Mouse (Mus musculus) liver, embryonic 13.5 days (tissue): ENCODE results near the gene Gsdma3. TPM values are rescaled to one million over a fixed set of nuclear protein-coding genes. Genes with fewer than 3 reads are reported as not detected.

Experiments used
- ATAC-seq: fragments of 200-750 bp; cut with Nextera tagmentation; 2 replicates; pipeline ENCODE4 v1.8.0; 2017; ENCODE audit warnings: low read depth, mild to moderate bottlenecking, moderate number of reproducible peaks, moderate library complexity
- DNase-seq: peaks from one replicate; pipeline ENCODE4 v3.0.0; 2022
- H3K27ac ChIP-seq: fragments of 300-500 bp; sonication (generic); 2 replicates; pipeline ENCODE4 v1.5.1; 2015; ENCODE audit warnings: moderate library complexity, mild to moderate bottlenecking, inconsistent platforms
- H3K27me3 ChIP-seq: fragments of 300-500 bp; sonication (generic); 2 replicates; pipeline ENCODE4 v1.6.1; 2015; ENCODE audit warnings: mild to moderate bottlenecking, inconsistent platforms
- H3K36me3 ChIP-seq: fragments of 300-500 bp; sonication (generic); 2 replicates; pipeline ENCODE4 v1.6.1; 2015; ENCODE audit warnings: mild to moderate bottlenecking, inconsistent platforms
- H3K4me1 ChIP-seq: fragments of 300-500 bp; sonication (generic); replicated peaks from 2 replicates; pipeline ENCODE4 v1.6.1; 2015; ENCODE audit warnings: inconsistent platforms
- H3K4me2 ChIP-seq: fragments of 300-500 bp; sonication (generic); 2 replicates; pipeline ENCODE4 v1.6.1; 2015; ENCODE audit warnings: inconsistent platforms, mild to moderate bottlenecking, moderate library complexity
- H3K4me3 ChIP-seq: fragments of 300-500 bp; sonication (generic); replicated peaks from 2 replicates; pipeline ENCODE4 v1.5.1; 2015; ENCODE audit warnings: mild to moderate bottlenecking, inconsistent platforms
- H3K9ac ChIP-seq: fragments of 300-500 bp; sonication (generic); 2 replicates; pipeline ENCODE4 v1.6.1; 2015; ENCODE audit warnings: mild to moderate bottlenecking, inconsistent platforms
- H3K9me3 ChIP-seq: fragments of 300-500 bp; sonication (generic); replicated peaks from 2 replicates; pipeline ENCODE4 v1.6.1; 2016; ENCODE audit warnings: inconsistent platforms
- WGBS: fragments of 180-500 bp; shearing (Covaris S2); methylation state at CpG from one replicate; pipeline ENCODE4 v1.1.7; 2015; ENCODE audit not compliant: insufficient replicate concordance; 5-methylcytosine and 5-hydroxymethylcytosine counted together
- polyA plus RNA-seq: library from polyadenylated mRNA; unstranded; fragments of >200 nt; fragmentation: Nextera tagmentation; extraction: Ambion mirVana; gene quantifications from 2 replicates; pipeline ENCODE4 v1.2.1, GENCODE M21; 2015

Gene Gsdma3
- polyA plus RNA-seq, 1 experiment from 2014 or later, result not detected

DNA sequence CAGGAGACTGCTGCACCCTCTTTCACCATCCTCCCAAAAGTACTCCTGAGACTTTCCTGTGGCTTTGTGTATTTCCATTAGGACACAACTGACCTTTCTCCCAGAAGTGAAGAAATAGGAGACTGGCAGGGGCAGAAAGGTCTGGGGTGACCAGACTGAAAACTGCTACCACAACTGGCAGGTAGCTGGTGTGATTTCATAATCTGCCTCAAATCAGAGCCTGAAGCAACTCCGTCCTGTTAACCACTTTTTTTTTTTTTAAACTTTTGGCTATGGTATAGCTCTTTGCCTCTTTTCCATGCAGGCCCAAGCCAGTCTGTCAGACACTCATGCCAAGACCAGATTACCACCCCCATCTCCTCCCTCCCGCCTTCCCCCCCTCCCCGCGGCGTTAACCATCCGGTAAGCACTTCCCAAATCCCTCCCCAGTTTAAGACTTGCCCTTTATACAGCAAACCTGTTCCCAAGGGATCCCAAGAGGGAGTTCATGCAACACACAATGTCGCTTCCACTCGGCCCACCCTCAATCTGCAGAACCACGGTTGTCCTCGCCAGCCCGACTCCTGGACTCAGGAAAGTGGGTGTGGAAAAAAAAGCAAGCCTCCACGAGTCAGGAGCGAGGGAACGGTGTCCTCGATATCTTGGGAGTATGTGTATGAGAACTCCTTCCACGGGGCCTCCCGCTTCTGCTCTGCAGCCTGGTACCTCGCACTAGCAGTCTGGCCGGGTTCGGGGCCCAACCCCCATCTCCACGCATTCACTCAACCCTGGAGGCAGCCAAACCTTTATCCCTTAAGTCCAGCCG, 39.9 kb upstream of the Gsdma3 start:
- Histone ChIP-seq H3K27ac (peak overlapping the region; percentile 100), H3K9me3 (no peaks in the 10 kb centered on the region), H3K36me3 (peaks cover 18% of the 10 kb centered on the region), H3K27me3 (no peaks in the 10 kb centered on the region), H3K9ac (peak overlapping the region; percentile 94), H3K4me2 (peak overlapping the region; percentile 85), H3K4me3 (peak overlapping the region; percentile 90), H3K4me1 (peaks cover 77% of the 10 kb centered on the region)
- WGBS, result under 1% methylated on average over 22 of the region's 22 CpGs
- no peak for ATAC-seq
- no peak for DNase-seq

DNA sequence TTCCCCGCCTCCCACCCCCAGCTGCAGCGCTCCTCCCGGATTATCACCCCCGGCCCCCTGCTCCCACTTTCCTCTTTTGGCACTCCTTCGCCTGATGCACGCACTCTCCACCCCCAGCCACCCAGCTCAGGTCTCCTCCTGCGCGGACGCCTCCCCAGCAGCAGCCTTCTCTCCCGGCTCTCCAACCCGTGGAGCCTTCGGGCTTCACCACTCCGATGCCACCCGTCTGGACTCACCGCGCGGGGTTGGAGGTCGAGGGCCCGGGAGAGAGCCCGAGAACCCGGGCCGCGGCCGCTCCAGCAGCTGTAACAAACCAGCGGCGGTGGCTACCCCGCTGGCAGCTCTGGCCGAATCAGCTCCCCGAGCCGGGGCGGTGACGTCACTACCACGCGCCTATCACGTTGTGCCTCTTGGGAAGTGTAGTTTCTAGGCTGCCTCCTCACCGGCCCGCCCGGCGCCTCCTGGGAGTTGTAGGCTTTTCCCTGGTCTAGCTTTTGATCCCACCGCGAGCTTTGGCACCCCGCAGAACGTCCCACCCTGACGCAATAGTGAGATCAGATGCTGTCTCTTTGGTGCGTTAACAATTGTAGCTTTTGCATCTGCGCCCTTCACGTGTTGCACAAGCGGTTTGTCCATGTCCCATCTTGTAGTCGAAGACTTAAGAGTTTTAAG, 39.1 kb upstream of the Gsdma3 start, which contains the start of gene Ormdl3:
Gene Ormdl3, minus strand, starts transcription at position 477 of the 672 bp plus-strand sequence.
- peak within 1 kb of the TSS; percentile 94 for H3K9ac ChIP-seq
- peak within 1 kb of the TSS; percentile 85 for H3K4me2 ChIP-seq
- 0 out of 2 replicates have a peak, but pooled peaks cover 4% of the 10 kb centered on the region for H3K27me3 ChIP-seq
- WGBS, result under 1% methylated on average over 49 of the region's 49 CpGs
- H3K27ac ChIP-seq, result peak within 1 kb of the TSS; percentile 100
- H3K4me3 ChIP-seq, result peak within 1 kb of the TSS; percentile 90
- peak; percentile 98 for DNase-seq
- no peaks in the 10 kb centered on the region for H3K9me3 ChIP-seq
- H3K4me1 ChIP-seq, result peaks cover 74% of the 10 kb centered on the region
- ATAC-seq, result peak; percentile 71
- H3K36me3 ChIP-seq, result peaks cover 15% of the 10 kb centered on the region

DNA sequence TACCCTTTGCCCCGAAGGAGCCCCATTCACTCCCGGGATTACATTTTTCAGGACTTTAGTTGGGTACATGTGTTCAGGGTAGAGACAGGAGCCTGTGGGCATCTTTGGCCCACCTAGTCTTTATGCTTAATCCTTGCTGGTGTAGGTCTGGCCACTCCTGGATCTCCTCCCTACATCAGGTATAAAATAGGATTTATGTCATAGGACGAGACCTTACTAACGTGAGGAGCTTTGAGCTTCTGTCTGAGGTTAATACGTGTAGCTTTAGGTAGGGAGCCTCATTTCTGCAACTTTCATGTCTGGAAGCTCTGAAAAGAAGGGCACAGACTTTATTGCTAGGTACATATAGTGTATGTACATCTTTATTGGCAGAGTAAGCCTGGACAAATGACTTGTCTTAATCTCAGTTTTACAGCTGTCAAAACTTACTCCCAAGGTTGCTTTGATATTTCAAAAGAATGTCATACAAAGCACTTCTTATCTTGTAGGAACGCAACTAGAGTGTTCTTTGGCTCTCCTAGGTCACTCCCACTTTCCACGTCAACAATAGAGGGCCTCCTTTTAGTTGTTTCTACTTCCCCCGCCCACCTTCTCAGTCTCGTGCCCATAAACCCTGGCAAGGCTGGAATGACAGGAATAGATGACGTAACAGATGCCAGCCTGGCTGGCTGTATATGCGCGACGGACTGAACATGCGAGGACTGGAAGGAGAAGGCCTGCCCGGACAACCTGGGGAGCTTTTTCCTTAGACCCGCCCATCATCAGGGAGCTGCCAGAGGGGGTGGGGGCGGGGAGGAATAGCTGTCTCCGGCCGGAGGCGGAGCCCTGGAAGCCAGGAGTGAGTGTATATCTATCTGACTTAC, 38.2 kb upstream of the Gsdma3 start:
- H3K4me3 ChIP-seq, result peak overlapping the region; percentile 90
- DNase-seq, result peak; percentile 77
- peaks cover 7% of the 10 kb centered on the region for H3K36me3 ChIP-seq
- H3K4me1 ChIP-seq, result peaks cover 75% of the 10 kb centered on the region
- peak overlapping the region; percentile 94 for H3K9ac ChIP-seq
- ATAC-seq, result peak; percentile 66
- H3K27me3 ChIP-seq, result peaks cover 9% of the 10 kb centered on the region; the same call in 1 of the 2 replicates
- peak overlapping the region; percentile 85 for H3K4me2 ChIP-seq
- peak overlapping the region; percentile 100 for H3K27ac ChIP-seq
- WGBS, result 5% methylated on average over 20 of the region's 20 CpGs
- H3K9me3 ChIP-seq, result no peaks in the 10 kb centered on the region

DNA sequence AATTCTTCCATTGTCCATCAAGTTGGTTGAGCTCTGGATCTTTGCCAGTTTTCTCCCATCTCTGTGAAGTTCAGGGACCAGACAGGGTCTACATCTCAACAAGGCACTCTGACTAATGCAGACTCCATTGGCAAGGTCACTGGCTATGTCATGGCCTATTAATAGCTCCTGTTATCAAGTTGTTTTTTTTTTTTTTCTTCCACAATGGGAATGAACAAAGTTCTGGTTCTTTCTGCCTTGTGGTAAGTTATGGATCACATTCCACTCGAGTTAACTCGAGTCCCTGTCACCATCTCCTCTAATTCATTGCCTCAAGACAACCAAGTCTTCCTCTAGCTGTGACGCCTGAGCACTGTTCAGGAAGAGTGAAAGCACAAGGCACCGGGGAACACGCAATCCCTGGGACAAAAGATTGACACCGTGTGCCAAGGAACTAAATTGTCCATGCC, 37.3 kb upstream of the Gsdma3 start:
- DNase-seq, result no peak
- H3K4me3 ChIP-seq, result peak overlapping the region; percentile 90
- H3K36me3 ChIP-seq, result no peaks in the 10 kb centered on the region
- no peak for ATAC-seq
- peak overlapping the region; percentile 94 for H3K9ac ChIP-seq
- no peaks in the 10 kb centered on the region for H3K9me3 ChIP-seq
- 54% methylated on average over 6 of the region's 6 CpGs for WGBS
- peak overlapping the region; percentile 100 for H3K27ac ChIP-seq
- peaks cover 70% of the 10 kb centered on the region for H3K4me1 ChIP-seq
- peak overlapping the region; percentile 85 for H3K4me2 ChIP-seq
- H3K27me3 ChIP-seq, result peaks cover 12% of the 10 kb centered on the region; the same call in 1 of the 2 replicates

DNA sequence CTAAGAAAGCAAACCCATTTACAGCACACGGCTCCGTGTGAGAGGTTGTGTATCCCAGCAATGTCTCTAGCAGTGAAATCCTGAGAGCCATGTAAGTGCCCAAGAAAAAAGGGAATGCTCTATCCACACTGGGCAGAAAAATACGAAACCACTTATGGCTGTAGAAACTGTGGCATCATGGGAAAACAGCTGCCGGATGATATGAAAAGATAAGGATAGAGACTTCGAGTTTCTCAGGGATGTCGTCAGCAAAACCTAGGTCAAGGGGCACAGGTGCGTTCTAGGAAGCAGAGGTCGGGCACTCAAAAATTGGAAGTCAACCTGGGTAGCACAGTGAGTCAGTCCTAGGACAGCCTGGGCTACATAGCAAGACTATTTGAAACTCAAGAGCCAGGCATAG, 36.9 kb upstream of the Gsdma3 start:
- H3K27ac ChIP-seq, result peak overlapping the region; percentile 100
- DNase-seq, result no peak
- no peaks in the 10 kb centered on the region for H3K36me3 ChIP-seq
- ATAC-seq, result no peak
- WGBS, result 55% methylated on average over 8 of the region's 8 CpGs
- H3K9ac ChIP-seq, result peak overlapping the region; percentile 94; the same call in 1 of the 2 replicates
- H3K4me3 ChIP-seq, result no peak overlapping the region
- peaks cover 66% of the 10 kb centered on the region for H3K4me1 ChIP-seq
- H3K9me3 ChIP-seq, result no peaks in the 10 kb centered on the region
- peak overlapping the region; percentile 85 for H3K4me2 ChIP-seq
- H3K27me3 ChIP-seq, result peaks cover 12% of the 10 kb centered on the region; the same call in 1 of the 2 replicates

DNA sequence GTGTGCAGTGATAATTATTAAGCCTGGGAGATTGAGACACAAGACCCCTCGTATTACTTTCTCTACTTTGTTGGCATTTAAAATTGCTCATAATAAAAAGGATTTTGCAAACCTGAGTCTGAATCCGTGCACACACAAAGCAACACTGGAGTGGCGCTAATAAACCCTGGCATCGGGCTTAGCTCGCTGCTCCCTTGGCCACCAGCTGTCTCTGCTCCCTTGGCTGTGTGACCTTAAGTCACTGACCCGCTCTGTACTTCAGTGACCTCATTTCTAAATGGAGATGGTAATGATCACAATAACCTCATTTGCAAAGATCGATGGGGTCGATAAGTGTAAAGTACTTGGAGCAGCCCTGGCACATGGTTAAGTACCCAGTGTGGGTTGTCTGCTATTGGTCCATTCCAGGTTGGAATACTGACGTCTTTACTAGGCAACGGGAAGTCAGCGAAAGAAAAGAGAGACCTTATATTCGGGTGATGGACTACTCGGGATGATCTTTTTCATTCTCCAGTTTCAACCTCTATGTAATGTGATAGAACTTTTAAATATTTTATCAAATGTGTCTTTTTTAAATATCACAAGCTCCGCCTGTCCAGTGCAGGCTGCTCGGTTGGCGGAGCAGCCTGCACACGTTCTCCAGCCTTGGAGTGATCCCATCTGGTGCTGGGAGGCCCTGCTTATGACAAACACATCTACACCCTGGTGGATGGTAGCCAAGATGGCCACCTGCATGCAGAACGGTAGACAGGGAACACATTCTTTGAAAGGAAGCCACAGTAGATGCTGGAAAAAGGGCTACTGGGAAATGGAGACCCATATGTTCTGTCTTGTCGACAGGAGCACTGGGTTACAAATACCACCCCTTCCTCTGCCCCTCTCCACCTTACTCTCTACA, 35.4 kb upstream of the Gsdma3 start:
- Histone ChIP-seq H3K27me3 (peaks cover 12% of the 10 kb centered on the region; the same call in 1 of the 2 replicates), H3K36me3 (no peaks in the 10 kb centered on the region), H3K9me3 (no peaks in the 10 kb centered on the region), H3K9ac (no peak overlapping the region), H3K27ac (no peak overlapping the region), H3K4me2 (no peak overlapping the region), H3K4me1 (peaks cover 51% of the 10 kb centered on the region), H3K4me3 (no peak overlapping the region)
- ATAC-seq (no peak), DNase-seq (no peak)
- 78% methylated on average over 19 of the region's 19 CpGs for WGBS

DNA sequence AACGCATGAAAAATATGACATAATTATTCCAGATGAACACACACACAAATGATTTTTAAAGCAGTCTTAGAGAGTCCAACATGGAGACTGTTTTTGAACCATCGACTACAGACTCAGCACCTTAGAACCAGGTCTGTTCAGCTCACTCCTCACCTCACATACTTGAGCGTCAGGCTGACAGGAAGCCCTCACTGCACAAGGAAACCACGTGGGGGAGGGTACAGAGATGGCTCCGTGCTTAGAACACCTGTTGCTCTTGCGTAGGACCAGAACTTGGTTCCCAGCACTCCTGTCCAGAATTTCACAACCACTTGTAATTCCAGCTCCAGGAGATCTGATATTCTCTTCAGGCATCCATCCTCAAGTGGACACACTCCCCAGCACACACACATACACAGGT, 31.1 kb upstream of the Gsdma3 start:
- Histone ChIP-seq H3K4me2 (no peak overlapping the region), H3K4me3 (no peak overlapping the region), H3K36me3 (no peaks in the 10 kb centered on the region), H3K27ac (no peak overlapping the region), H3K9ac (no peak overlapping the region), H3K4me1 (peaks cover 25% of the 10 kb centered on the region), H3K9me3 (no peaks in the 10 kb centered on the region), H3K27me3 (peaks cover 37% of the 10 kb centered on the region)
- DNase-seq (no peak), ATAC-seq (no peak)
- 50% methylated on average over 6 of the region's 6 CpGs for WGBS

DNA sequence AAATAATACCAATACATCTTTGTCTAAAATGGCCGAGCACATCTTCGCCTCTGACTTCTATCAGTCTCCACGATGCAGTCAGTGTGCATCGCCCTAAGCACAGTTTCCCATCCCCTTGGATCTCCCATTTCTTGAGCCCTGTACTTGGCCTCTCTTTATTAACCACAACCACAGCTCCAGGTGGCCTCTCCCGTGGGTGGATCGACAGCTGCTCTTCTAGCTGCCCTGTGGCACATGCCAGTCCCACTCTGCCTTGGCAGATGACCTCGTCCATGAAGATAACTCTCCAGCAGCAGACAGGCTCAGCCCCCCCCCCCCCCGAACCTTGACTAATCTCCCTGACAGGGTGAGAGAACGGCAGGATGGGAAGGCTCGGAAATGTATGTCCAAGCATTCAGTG, 30.7 kb upstream of the Gsdma3 start:
- Histone ChIP-seq H3K27ac (no peak overlapping the region), H3K9me3 (no peaks in the 10 kb centered on the region), H3K27me3 (peaks cover 42% of the 10 kb centered on the region), H3K4me1 (peaks cover 25% of the 10 kb centered on the region), H3K9ac (no peak overlapping the region), H3K4me2 (no peak overlapping the region), H3K4me3 (no peak overlapping the region), H3K36me3 (no peaks in the 10 kb centered on the region)
- WGBS, result 58% methylated on average over 10 of the region's 10 CpGs
- ATAC-seq (no peak), DNase-seq (no peak)

DNA sequence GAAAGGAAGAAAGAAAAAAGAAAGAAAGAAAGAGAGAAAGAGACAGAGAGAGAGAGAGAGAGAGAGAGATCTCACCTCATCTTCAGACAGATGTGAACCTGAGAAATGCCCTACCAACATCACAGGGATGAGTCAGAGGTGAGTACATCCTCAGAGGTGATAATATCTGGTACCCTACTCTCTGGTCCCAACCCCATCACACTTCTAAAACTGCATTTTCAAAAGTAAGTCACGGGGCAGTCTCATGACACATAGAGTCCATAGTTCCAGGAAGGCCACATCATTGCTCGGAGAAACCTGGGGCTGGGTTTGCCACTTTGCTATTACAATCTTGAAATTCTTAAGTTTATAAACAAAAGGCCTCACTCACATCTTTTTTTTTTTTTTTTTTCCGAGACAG, 30.2 kb upstream of the Gsdma3 start:
- no peaks in the 10 kb centered on the region for H3K9me3 ChIP-seq
- DNase-seq (no peak), ATAC-seq (no peak)
- H3K27me3 ChIP-seq, result peaks cover 47% of the 10 kb centered on the region
- 66% methylated on average over 3 of the region's 3 CpGs for WGBS
- no peak overlapping the region for H3K27ac ChIP-seq
- no peak overlapping the region for H3K4me2 ChIP-seq
- H3K4me1 ChIP-seq, result peaks cover 25% of the 10 kb centered on the region
- H3K9ac ChIP-seq, result no peak overlapping the region
- no peak overlapping the region for H3K4me3 ChIP-seq
- H3K36me3 ChIP-seq, result no peaks in the 10 kb centered on the region

DNA sequence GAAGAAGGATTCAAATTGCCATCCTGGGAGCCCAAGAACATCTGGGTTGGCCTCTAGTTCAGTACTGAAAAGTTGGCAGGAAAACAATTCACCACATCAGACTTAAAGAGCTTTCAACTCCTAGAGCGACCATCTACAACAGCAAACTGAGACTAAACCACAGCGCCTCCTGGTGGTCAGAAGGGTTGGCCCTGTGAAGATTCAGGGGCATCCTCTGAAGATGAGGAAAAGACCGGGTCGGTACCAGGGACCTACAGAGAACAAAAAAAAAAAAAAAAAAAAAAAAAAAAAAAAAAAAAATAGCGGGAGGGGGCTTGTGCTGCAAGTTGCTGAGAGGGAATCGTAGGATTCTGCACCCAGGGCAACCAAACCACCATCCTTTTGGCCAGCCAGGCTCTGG, 28.8 kb upstream of the Gsdma3 start:
- Histone ChIP-seq H3K4me2 (no peak overlapping the region), H3K4me1 (peaks cover 27% of the 10 kb centered on the region), H3K36me3 (no peaks in the 10 kb centered on the region), H3K9me3 (no peaks in the 10 kb centered on the region), H3K9ac (no peak overlapping the region), H3K4me3 (no peak overlapping the region), H3K27me3 (peaks cover 55% of the 10 kb centered on the region), H3K27ac (peak overlapping the region; percentile 16; the same call in 1 of the 2 replicates)
- 24% methylated on average over 6 of the region's 6 CpGs for WGBS
- DNase-seq (peak; percentile 65), ATAC-seq (peak; percentile 63)
